Mouse (Mus musculus) left cerebral cortex, adult 9 months (tissue): ENCODE results near the gene Uba52.
A peak's percentile ranks its signal among the peaks of the same experiment; 100 is the strongest.
"Not testable (repeated sequence)": the region's sequence is repeated elsewhere in the genome, so short reads cannot be mapped to it uniquely, and the experiment has no call there.

Experiments
- DNase-seq, 2 experiments: peaks; one replicate each; pipeline ENCODE4 v3.0.0; 2022; ENCODE audit warnings: low spot score in 2 of 2

The Uba52 gene

DNA sequence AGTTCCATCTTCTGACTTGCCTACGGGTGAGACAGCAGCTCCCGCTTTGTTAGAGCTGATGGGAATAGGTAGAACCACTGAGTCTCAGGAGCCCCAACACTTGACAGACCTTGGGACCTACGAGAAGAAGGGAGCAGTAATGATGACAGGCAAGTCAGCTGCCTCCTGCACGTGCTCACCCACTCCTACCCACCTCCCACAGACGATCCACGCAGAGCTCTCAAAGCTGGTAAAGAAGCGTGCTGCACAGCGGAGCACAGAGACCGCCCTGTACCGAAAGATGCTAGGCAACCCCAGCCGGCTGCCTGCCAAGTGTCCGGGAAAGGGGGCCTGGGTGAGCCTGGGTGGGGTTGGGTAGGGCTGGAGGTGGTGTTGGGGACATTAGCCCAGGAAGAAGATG lies 23.7 kb upstream of the Uba52 start:
- no peak for DNase-seq

DNA sequence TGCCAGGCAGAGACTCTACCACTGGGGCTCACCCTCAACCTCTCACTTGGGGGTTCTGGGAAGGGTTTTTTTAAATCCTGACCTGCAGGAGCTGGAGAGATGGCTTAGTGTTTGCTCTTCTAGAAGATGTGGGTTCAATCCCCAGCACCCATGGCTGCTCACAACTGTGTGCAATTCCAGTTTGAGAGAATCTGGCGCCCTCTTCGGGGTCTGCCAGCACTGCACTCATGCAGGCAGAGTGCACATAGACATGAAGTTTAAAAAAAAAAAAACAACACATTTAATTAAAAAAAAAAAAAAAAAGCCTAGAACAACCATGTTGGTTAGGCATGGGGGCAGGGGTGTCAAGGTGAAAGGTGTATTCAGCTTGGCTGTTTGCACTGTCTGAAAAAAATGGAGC lies 19.7 kb upstream of the Uba52 start:
- no peak for DNase-seq

DNA sequence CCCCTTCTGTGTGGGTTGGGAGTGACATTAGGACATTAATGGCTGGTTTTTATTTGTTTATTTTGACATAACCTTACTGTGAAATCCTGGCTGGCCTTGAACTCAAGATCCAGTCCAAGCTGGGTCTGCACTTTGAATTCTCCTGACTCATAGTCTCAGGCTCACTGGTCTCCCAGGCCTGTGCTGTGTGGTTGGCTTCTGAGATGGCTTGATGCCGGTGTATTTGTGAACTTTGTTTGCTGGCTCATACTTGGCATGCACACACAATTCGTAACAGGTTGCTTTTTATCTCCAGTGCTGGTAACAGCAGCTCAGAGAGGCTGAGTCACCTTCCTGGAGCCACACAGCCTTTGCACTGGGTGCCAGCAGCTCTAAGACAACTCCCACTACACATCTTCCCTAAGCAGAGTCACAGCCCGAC lies 19.1 kb upstream of the Uba52 start:
- no peak for DNase-seq

DNA sequence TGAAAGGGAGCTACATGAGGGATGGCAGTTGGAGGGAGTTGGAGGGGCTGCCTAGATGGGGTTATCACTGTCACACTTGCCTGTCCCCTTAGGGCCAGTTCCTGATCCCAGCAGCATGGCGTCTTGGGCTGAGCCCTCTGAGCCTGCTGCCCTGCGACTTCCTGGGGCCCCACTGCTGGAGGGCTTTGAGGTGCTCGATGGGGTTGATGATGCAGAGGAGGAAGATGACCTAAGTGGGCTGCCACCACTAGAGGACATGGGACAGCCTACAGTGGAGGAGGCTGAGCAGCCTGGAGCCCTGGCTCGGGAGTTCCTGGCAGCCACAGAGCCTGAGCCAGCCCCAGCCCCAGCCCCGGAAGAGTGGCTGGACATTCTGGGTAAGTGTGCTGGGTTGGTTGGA lies 18.7 kb upstream of the Uba52 start:
- no peak for DNase-seq

DNA sequence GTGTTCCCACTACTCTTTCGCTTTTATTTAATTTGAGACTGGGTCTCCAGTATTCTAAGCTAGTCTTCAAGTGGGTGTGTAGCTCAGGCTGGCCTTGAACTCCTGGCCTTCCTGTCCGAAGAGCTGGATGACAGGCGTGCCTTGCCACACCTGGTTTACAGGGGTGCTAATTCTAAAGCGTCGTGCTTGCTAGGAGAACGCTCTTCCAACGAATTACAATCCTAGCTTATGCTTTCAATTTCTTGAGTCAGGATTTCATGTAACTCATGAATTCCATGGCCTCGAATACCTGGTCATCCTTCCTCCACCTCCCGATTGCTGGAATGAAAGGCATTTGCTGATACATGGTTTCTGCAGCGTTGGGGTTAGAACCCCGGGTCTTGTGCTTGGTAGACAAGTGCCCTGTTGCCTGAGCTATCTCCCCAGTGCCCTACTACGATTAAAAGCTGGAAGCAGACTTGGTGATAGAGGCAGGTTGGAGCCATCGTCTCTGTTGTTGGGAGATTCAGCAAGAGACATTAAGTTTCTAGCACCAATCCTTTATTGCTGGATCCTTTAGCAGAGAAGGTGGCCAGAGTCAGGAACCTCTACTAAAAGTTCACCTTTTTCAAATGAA lies 17.7 kb upstream of the Uba52 start:
- no peak for DNase-seq

DNA sequence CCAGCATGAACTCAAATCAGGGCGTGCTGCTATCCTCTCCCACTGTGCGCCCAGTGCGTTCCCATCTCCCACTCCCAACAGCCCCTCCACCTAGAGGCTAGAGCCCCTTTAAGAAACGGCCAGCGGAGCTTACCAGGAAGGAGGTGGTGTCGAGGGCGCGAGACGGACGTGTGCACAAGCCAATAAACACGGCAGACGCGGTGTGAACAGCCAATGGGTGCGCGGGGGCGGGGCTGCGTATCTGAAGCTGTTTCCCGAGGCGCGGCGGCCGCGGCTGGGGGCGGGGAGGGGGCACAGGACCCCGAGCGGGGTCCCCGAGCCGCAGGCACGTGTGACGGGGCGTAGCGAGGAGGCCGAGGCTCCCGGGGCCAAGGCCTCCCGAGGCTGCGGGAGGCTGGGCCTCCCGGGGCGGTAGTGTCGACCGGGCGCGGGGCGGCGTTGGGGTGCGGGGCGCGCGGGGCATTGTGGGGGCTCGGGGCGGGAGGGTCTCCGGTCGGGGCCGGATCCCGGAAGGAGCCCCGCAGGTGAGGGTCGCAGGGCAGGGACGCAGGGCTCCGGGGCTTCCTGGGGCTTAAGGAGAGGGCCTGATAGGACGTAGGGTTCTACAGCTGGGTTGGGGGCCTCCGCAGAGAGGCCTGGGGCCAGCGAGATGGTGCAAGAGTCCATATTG lies 17.0 kb upstream of the Uba52 start, which contains the start of the genes Fkbp8 and Kxd1:
Gene Fkbp8, plus strand, starts transcription at position 213 of the 670 bp plus-strand sequence.
Gene Kxd1, minus strand, starts transcription at position 445 of the 670 bp plus-strand sequence.
- DNase-seq: peak; percentile 95 to 99

DNA sequence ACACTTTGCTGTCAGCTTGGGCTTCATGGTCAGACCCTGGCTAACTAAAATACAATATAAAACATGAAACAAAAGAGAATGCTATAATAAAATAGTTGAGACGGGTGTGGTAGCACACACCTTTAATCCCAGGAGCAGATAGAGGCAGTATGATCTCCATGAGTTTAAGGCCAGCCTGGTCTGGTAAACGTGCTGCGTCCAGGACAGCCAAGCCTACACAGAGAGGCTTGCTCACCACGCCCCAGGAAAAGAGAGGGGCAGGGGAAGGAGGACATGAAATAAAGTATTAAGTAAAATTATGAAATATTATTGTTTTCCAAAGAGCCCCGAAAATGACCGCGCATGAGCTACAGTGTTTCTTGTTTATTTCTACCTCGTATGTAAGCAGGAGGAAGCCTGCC lies 16.5 kb upstream of the Uba52 start:
- DNase-seq: no peak

DNA sequence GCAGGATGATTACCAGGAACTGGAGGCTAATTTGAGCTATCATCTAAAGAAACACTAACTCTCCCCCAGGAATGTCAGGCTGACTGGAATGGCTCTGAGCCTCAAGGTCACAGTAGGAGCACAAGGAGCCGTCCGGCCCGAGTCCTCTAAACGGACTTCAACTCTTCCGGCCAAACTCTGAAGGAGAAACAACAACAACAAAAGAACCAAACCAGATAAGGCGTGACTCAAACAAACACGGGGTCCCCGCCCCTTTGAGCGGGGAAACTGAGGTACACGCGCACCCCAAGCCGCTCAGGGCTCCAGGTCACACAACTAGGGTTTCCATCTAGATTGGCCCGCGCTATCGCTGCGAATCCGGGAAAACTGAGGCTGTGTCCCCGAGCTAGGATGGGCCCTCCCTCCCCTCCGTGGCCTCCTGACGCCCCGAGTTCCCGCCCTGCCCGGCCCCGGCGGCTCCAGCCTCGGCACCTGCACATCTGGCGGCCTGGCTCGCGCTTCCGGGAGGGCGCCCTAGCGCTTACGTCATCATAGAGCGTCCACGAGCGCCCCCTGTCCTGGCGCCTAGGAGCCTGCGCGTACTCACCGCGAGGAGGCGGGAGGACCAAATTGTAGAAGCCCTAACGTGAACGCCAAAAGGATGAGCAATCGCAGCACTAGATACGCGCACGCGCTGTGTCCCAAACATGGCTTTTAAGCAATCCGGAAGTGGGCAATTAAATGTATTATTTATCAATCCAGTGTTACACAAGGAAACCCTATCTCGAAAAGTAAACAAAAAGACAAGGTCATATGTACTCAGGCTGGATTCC lies 12.2 kb upstream of the Uba52 start:
- peak; percentile 93 to 97 for DNase-seq

DNA sequence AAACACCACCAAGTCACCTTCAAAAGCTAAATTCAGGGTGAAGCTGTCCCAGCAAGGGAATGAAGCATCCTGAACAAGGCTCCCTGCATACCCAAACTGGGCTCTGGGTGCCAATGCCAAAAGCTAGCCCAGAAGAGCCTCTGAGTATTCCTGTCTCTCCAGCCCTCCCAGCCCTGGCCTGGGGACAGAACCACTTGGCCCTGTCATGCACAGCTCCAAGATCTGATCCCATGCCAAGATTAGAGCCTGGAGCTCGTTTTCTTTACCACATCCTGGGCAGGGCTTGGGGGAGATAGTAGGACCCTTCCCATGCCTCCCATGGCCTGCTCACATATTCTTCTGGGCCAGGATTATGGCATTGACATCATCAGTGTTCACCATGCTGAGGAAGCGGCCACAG lies 9.0 kb upstream of the Uba52 start:
- no peak for DNase-seq

DNA sequence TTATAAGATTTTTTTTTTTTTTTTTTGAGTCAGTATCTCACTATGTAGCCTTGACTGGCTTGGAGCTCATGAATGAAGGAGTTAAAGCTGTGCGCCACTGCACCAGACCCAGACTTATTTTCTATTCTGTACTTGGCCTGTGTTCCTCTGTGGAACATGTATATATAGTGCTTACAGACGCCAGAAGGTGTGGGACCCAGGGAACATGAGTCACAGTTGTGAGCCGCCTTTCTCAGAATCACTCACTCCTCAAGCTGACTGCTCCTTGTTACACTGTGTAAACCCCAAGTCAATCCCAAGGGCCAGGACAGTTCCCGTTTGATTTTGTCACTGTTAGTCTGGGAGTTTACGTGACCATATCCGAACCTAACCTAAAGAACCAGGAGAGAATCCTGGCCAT lies 8.4 kb upstream of the Uba52 start:
- no peak for DNase-seq

DNA sequence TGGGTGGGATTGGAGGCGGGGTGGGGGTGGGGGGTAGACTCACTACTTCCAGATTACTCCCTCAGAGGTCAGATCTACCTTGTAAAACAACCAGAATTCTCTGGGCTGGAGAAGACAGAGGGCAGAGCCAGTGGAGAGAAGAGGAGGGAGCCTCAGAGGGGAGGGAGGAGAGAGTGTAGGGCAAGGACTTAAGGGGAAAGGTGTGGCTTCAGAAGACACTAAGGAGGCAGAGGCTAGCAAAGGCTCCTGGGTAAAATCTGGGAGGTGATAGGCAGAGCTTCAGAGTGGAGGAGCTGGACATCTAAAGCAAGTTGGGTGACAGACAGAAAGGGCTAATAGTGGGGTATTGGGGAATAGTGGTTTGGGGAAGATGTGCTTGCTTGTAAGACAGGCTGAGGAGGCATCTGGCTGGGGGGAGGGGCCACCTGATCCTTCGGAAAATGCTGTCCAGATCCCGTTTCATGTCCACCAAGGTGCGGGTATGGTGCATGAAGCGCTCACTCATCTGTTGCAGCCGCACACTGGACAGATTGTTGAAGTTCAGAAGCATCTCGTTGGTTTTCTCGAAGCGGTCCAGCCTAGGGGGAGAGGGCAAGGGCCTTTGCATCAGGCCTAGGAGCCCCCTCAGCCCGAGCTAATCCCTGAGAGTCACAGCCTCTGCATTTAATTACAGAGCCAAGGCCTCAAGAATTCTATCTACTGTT lies 7.5 kb upstream of the Uba52 start:
- DNase-seq: no peak

DNA sequence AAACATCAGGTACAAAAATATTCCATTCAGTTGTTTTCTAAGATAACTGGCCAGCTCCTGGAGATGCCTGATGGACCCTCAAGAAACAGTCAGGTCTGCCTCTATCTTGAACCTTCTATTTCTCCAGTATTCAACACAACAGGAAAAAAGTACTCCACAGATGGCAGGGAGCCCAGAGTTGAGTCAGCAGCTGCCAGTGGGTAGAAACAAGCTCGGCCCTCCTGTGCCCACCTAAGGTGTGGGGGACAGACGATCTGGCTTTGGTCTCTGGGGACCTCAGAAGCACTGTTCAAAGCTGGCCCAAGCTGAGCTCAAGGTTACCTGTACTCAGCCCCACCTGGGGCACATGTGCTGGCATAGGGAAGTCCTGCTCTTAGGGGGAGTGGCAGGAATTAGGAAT lies 2.8 kb upstream of the Uba52 start:
- DNase-seq: peak in 1 of 2 experiments; percentile 60

DNA sequence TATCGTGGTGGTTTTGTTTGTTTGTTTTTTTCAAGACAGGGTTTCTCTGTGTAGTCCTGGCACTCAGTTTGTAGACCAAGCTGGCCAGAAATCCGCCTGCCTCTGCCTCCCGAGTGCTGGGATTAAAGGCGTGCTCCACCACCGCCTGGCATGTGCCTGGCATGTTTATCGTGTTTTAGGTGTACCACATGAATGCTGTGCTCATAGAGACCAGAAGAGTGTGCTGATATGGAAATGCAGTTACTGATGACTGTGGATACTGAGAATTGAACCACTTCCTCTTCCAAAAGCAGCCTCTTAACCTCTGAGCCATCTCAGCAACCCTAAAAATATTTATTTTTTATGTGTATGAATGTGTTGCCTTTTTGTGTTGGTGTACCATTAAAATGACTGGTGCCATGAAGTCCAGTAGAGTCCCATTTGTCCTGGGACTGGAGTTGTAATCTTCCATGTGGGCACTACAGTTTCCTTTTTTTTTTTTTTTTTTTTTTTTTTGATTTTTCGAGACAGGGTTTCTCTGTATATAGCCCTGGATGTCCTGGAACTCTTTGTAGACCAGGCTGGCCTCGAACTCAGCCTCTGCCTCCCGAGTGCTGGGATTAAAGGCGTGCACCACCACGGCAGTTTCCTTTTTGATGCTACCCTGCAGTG lies 1.8 kb upstream of the Uba52 start:
- DNase-seq: no peak

DNA sequence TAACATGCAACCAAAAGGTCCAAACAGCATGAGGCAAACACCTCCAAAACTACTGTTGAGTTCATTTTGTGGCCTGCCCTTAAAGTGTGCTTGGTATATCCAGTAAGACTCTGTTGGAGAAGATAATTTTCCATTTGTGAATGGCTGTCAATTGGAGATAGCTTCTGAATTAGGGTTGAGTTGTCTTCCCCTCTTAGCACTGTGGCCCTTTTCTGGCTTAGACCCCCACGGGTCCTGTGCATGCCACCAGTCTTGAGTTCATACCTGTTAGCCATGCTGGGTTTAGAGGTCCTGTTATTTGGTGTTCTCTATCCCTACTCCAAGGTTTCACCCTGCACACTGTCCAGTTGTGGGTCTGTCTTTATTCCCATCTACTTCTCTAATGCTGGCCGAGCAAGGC lies 1.2 kb upstream of the Uba52 start:
- DNase-seq: no peak

DNA sequence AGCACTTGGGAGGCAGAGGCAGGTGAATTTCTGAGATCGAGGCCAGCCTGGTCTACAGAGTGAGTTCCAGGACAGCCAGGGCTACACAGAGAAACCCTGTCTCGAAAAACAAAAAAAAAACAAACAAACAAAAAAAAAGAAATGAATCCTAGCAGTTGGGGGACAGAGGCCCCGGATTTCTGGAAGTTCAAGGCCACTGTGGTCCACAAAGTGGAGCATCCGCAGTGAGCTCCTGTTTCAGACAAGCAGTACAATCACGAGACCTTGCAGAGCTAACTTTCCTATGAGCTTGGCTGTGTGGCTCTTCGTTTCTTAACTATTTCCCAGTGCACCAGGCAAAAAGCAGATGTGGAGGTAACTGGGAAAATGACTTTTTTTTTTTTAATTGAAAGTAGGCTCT lies 573 bp upstream of the Uba52 start:
- DNase-seq: not testable (repeated sequence)

DNA sequence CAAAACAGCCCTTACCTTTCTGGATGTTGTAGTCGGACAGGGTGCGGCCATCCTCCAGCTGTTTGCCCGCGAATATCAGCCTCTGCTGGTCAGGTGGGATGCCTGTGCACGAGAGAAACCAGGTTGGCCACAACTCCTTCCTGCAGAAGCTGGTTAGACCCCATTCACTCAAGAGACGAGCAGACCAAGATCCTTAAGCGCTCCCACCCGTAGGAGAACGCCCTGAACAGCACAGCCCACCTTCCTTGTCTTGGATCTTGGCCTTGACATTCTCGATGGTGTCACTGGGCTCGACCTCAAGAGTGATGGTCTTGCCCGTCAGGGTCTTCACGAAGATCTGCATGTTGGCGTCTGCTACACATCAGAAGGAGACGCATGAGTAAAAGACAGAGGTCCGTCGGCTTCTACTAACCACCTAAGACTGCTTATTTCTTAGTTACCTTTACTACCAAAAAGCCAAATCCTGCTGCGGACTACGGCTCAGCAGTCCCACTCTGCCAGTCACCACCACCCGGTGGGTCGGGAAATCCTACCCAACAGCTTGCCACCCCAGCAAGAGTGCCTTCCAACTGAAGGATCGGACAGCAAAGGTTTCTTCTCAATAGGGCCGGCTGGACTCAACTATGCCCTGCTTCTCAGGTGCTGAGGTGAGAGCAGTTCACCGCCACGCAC lies 1.2 kb downstream of the Uba52 start:
- no peak for DNase-seq

DNA sequence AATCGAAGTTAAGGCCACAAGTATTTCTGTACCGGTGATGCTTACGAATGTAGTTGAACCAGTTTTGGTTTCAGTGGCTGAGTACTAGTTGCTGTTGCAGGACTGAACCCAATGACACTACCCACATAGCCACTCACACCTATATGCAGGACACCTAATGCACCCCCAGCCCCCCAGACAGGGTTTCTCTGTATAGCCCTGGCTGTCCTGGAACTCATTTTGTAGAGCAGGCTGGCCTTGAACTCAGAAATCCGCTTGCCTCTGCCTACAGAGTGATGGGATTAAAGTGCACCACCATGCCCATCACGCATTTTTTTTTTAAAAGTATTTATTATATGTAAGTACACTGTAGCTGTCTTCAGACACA lies 3.6 kb downstream of the Uba52 start:
- no peak for DNase-seq

DNA sequence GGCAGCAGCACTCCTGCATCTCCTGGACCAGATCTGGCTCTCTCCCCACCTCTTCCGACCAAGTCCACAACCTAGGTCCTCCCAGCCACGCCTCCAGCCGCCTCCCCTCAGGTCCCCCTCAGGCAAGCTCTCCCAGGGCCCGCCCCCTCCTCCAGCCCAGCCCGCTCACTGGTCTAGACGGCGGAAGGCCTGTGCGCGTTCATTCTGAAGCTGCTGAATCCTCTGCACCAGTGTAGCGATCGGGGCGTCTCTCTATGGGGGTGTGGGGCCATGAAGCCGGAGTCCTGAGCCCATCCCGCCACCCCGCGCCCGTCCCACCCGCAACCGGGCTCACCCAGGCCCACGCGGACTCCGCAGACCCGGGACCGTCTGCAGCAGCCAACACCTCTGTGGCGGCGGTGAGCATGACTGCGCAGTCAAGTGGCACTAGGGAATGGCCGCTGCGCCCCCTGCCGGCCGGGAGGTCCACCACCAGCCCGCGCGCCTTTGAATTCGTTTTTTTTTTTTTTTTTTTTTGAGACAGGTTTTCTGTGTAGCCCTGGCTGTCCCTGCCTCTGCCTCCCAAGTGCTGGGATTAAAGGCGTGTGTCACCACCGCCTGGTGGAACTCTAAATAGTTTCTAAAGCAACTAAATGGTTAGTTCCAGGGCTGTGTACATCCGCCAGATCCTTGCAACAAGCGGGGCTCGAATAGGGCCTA lies 4.1 kb downstream of the Uba52 start, which contains the start of gene Rex1bd:
Gene Rex1bd, minus strand, starts transcription at position 425 of the 699 bp plus-strand sequence.
- DNase-seq: peak; percentile 76 to 90

DNA sequence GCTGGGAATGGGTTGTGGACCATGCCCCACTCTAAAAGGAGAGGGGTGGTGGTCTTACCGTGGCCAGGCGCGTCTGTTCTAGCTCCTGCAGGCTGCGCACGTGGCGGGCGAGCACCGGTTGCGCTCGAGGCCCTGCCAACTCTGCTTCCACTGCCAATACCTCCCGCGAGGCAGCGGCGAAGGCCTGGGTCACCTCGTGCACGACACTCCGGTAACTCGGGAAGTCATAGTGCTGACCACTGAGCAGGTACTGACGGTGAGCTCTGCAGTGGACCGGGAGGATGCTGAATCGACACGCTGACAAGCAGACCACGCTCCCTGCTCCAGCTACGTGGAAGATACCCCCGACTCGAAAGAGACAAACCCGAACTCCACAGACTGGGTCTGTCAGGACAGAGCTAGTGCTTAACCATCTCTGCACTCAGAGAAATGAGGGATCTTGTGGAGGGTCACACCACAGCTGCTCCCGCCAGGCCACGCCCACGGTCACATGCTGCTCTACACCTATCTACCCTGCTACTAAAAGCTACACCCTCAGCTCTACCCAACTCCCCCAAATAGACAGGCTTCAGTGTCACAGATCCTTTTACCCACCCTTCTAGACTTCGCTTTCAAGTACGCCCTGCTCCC lies 4.8 kb downstream of the Uba52 start:
- no peak for DNase-seq

DNA sequence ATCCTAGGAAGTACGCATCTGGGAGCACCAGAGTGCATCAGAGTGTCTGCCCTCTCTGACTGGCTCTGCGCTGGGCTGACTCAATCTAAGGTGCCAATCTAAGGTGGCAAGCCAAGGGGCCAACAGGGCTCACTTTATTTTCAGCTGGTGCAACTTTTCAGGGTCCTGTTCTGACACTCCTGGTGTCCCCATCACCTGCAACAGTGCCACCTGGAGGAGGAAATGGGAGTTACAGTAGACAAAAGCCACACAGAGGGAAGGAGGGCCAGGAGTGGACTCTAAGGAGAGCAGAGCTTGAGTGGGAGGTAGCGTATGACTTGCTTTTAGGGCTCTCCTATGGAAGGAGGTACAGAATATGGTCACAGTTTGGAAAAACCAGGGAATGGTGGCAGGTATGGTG lies 5.8 kb downstream of the Uba52 start:
- peak in 1 of 2 experiments; percentile 85 for DNase-seq
